Mouse (Mus musculus): ENCODE data around the gene Gstm5. TPM values are rescaled to one million over a fixed set of nuclear protein-coding genes. Genes with fewer than 3 reads are reported as not detected.

Gene Gstm5
- polyA plus RNA-seq, 1 experiment from 2014 or later = 154 TPM

DNA sequence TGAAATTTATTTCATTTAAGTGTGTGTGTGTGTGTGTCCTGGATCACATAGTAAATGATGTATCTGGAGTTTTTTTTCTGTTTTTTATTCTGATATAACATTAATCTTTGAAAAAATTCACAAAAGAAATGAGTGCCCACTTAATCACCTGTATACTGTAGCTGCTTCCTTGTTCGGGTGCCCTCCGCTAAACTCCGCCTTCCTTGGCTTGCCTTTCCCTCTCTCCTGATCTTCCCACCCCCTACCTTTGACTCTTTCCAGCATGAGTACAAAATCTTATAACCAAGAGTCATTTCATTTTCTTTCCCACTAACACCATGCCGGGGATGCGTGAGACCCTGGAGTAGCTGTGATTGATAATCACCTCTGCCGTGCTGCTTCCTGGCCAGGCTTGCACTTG is 36.5 kb downstream of the Gstm5 start:
- no peaks in the 10 kb centered on the region for H3K9me3 ChIP-seq (ENCODE audit: control insufficient read depth, low read length)
- ATAC-seq (replicated peaks; ENCODE audit: low FRiP score) (no peak), DNase-seq (ENCODE audit: low spot score) (no peak)
- H3K36me3 ChIP-seq (ENCODE audit: control insufficient read depth, insufficient read depth, low read length) = no peaks in the 10 kb centered on the region
- no peaks in the 10 kb centered on the region for H3K27me3 ChIP-seq (replicated peaks; ENCODE audit: control insufficient read depth, insufficient read depth, low read length)
- H3K4me3 ChIP-seq (ENCODE audit: low read depth, low read length) = no peak overlapping the region
- WGBS = 72% methylated on average over 6 of the region's 6 CpGs
- H3K4me1 ChIP-seq (replicated peaks; ENCODE audit: control insufficient read depth, insufficient read depth, low read length) = no peaks in the 10 kb centered on the region
- no peak overlapping the region for H3K27ac ChIP-seq (ENCODE audit: low read depth, low read length)
- no peak overlapping the region for H3K9ac ChIP-seq (ENCODE audit: low read depth, low read length)
- no peak overlapping the region for H3K4me2 ChIP-seq

DNA sequence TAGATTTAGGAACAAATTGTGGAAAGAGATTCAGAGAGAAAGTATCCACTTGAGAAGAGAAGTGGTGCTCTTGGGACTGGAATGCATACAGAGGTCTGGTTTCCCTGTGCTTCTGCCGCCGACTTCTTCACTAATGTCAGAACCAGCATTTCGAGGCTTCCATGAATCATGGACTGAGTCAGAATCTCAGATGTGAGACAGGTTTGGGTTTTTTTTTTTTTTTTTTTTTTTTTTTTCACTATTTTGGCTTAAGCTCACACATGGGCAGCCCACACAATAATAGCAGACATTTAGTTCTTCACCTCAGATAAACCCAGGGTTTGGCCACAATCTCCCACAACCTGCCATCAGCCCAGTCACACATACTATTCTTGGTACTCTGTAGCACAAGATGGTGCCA is 39.6 kb downstream of the Gstm5 start:
- Histone ChIP-seq H3K4me1 (replicated peaks; ENCODE audit: control insufficient read depth, insufficient read depth, low read length) (no peaks in the 10 kb centered on the region), H3K36me3 (ENCODE audit: control insufficient read depth, insufficient read depth, low read length) (no peaks in the 10 kb centered on the region), H3K9ac (ENCODE audit: low read depth, low read length) (no peak overlapping the region), H3K4me2 (no peak overlapping the region), H3K4me3 (ENCODE audit: low read depth, low read length) (no peak overlapping the region), H3K9me3 (ENCODE audit: control insufficient read depth, low read length) (no peaks in the 10 kb centered on the region), H3K27ac (ENCODE audit: low read depth, low read length) (no peak overlapping the region), H3K27me3 (replicated peaks; ENCODE audit: control insufficient read depth, insufficient read depth, low read length) (no peaks in the 10 kb centered on the region)
- WGBS = 88% methylated on average over 3 of the region's 3 CpGs
- DNase-seq (ENCODE audit: low spot score) = no peak
- ATAC-seq (replicated peaks; ENCODE audit: low FRiP score) = no peak

DNA sequence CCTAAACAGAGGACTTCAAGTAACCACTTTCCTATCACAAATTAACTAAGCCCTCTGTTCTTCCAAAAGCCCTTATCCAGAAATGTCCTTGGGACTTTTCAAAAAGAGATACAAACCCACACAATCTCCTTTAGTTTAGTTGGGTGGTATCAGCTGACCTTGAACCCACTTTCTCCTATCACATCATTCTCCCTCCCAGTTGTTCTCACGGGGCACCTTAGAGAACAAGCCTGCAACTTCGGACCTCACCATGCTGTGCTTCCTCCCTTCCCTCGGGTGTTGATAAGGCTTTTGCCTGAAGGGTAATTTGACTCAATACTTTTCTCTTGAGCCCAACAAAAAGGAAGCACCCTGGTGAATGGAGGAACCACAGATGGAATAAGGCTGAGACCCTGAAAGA is 40.3 kb downstream of the Gstm5 start:
- ATAC-seq (replicated peaks; ENCODE audit: low FRiP score) (no peak), DNase-seq (ENCODE audit: low spot score) (no peak)
- Histone ChIP-seq H3K27ac (ENCODE audit: low read depth, low read length) (no peak overlapping the region), H3K9ac (ENCODE audit: low read depth, low read length) (no peak overlapping the region), H3K4me2 (no peak overlapping the region), H3K36me3 (ENCODE audit: control insufficient read depth, insufficient read depth, low read length) (no peaks in the 10 kb centered on the region), H3K4me3 (ENCODE audit: low read depth, low read length) (no peak overlapping the region), H3K9me3 (ENCODE audit: control insufficient read depth, low read length) (no peaks in the 10 kb centered on the region), H3K4me1 (replicated peaks; ENCODE audit: control insufficient read depth, insufficient read depth, low read length) (no peaks in the 10 kb centered on the region), H3K27me3 (replicated peaks; ENCODE audit: control insufficient read depth, insufficient read depth, low read length) (no peaks in the 10 kb centered on the region)
- 39% methylated on average over 3 of the region's 3 CpGs for WGBS

DNA sequence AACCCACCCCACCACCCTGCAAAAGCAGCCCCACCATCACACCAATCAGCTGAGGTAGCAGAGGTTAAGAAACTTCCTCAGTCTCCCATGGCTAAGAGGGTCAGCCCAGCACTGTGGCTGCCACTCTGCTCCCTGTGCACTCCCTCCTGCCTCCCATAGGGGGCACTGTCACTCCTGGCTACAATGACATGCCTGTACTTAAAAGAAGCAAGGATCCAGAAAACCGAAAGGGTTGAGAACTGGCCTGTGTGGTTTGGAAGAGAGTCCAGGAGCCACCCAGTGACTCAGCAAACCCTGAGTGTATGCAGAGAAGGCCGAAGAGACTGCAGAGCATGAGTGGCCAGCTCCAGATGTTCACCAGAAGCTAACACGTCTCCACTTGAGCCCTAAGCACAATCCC is 43.8 kb downstream of the Gstm5 start:
- Histone ChIP-seq H3K27ac (ENCODE audit: low read depth, low read length) (no peak overlapping the region), H3K4me2 (no peak overlapping the region), H3K9ac (ENCODE audit: low read depth, low read length) (no peak overlapping the region), H3K27me3 (replicated peaks; ENCODE audit: control insufficient read depth, insufficient read depth, low read length) (no peaks in the 10 kb centered on the region), H3K4me1 (replicated peaks; ENCODE audit: control insufficient read depth, insufficient read depth, low read length) (no peaks in the 10 kb centered on the region), H3K9me3 (ENCODE audit: control insufficient read depth, low read length) (no peaks in the 10 kb centered on the region), H3K4me3 (ENCODE audit: low read depth, low read length) (no peak overlapping the region), H3K36me3 (ENCODE audit: control insufficient read depth, insufficient read depth, low read length) (no peaks in the 10 kb centered on the region)
- 35% methylated on average over 3 of the region's 3 CpGs for WGBS
- DNase-seq (ENCODE audit: low spot score) (no peak), ATAC-seq (replicated peaks; ENCODE audit: low FRiP score) (0 out of 2 replicates have a peak, but pooled peaks have one; percentile 19)

DNA sequence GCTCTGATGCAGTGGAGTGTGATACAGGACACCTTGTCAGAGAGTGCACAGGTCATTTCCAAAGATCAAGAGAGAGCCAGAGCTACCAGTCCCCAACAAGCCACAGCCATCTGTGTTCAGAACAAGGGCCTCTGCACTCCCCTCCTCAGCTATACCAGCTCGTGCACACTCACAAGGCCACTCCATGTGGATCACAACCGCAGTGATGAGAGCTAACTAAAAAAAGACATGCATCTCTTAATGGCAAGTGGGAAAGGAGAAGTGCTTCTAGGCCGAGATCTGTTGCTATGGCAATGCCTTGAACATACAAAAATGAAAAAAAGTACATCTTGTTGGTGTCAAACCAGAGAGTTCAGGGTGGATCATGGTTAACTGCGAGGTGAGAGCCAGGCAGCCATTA is 44.2 kb downstream of the Gstm5 start:
- no peak overlapping the region for H3K27ac ChIP-seq (ENCODE audit: low read depth, low read length)
- no peaks in the 10 kb centered on the region for H3K36me3 ChIP-seq (ENCODE audit: control insufficient read depth, insufficient read depth, low read length)
- no peaks in the 10 kb centered on the region for H3K9me3 ChIP-seq (ENCODE audit: control insufficient read depth, low read length)
- no peak overlapping the region for H3K4me2 ChIP-seq
- no peak overlapping the region for H3K9ac ChIP-seq (ENCODE audit: low read depth, low read length)
- ATAC-seq (replicated peaks; ENCODE audit: low FRiP score) = no peak
- no peaks in the 10 kb centered on the region for H3K4me1 ChIP-seq (replicated peaks; ENCODE audit: control insufficient read depth, insufficient read depth, low read length)
- H3K4me3 ChIP-seq (ENCODE audit: low read depth, low read length) = no peak overlapping the region
- DNase-seq (ENCODE audit: low spot score) = no peak
- H3K27me3 ChIP-seq (replicated peaks; ENCODE audit: control insufficient read depth, insufficient read depth, low read length) = no peaks in the 10 kb centered on the region
- 72% methylated on average over 4 of the region's 4 CpGs for WGBS

DNA sequence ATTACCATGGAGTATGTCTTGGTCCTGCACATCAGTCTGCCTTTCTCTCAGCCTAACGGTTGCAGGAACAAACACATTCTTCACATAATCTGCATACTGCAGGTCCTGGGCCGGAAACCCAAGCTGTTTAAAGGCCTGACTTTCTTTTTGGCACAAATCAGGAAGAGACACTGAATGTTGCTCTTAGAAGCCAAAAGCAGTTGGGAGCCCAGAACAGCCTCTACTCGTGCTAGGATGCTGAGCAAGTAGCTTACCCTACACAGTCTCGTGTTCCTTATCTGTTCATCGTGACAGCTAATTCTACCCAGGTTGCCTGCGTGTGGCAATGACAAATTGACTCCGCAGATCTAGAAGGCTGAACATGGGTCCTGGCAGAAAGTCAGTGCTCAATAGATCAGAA is 44.9 kb downstream of the Gstm5 start:
- no peak overlapping the region for H3K9ac ChIP-seq (ENCODE audit: low read depth, low read length)
- H3K9me3 ChIP-seq (ENCODE audit: control insufficient read depth, low read length) = no peaks in the 10 kb centered on the region
- no peak overlapping the region for H3K4me2 ChIP-seq
- no peak overlapping the region for H3K4me3 ChIP-seq (ENCODE audit: low read depth, low read length)
- DNase-seq (ENCODE audit: low spot score) = no peak
- no peak overlapping the region for H3K27ac ChIP-seq (ENCODE audit: low read depth, low read length)
- no peak for ATAC-seq (replicated peaks; ENCODE audit: low FRiP score)
- 65% methylated on average over 7 of the region's 7 CpGs for WGBS
- H3K4me1 ChIP-seq (replicated peaks; ENCODE audit: control insufficient read depth, insufficient read depth, low read length) = no peaks in the 10 kb centered on the region
- H3K36me3 ChIP-seq (ENCODE audit: control insufficient read depth, insufficient read depth, low read length) = no peaks in the 10 kb centered on the region
- H3K27me3 ChIP-seq (replicated peaks; ENCODE audit: control insufficient read depth, insufficient read depth, low read length) = no peaks in the 10 kb centered on the region

DNA sequence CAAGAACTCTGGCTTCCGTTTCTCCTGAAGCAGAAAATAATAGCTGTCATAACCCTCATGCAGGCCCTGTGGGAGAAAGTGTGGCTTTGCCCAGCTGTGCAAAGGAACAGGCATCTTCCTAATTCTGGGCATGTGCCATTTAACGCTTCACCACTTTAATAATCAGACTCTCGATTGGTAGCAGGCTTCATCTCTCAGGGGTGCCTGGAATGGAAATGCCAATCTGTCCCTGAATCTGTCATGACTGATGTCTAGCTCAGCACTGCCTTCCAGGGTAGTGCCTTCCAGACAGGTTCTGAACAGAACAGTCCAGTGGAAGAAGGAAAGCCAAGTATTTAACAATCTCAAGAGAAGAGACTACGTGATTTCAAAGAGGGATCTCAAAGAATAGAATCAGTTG is 45.6 kb downstream of the Gstm5 start:
- H3K36me3 ChIP-seq (ENCODE audit: control insufficient read depth, insufficient read depth, low read length) = no peaks in the 10 kb centered on the region
- no peak overlapping the region for H3K9ac ChIP-seq (ENCODE audit: low read depth, low read length)
- H3K9me3 ChIP-seq (ENCODE audit: control insufficient read depth, low read length) = no peaks in the 10 kb centered on the region
- no peaks in the 10 kb centered on the region for H3K27me3 ChIP-seq (replicated peaks; ENCODE audit: control insufficient read depth, insufficient read depth, low read length)
- no peak for ATAC-seq (replicated peaks; ENCODE audit: low FRiP score)
- no peak for DNase-seq (ENCODE audit: low spot score)
- no peak overlapping the region for H3K27ac ChIP-seq (ENCODE audit: low read depth, low read length)
- H3K4me2 ChIP-seq = no peak overlapping the region
- H3K4me1 ChIP-seq (replicated peaks; ENCODE audit: control insufficient read depth, insufficient read depth, low read length) = no peaks in the 10 kb centered on the region
- WGBS = 75% methylated on average over 4 of the region's 4 CpGs
- H3K4me3 ChIP-seq (ENCODE audit: low read depth, low read length) = no peak overlapping the region

DNA sequence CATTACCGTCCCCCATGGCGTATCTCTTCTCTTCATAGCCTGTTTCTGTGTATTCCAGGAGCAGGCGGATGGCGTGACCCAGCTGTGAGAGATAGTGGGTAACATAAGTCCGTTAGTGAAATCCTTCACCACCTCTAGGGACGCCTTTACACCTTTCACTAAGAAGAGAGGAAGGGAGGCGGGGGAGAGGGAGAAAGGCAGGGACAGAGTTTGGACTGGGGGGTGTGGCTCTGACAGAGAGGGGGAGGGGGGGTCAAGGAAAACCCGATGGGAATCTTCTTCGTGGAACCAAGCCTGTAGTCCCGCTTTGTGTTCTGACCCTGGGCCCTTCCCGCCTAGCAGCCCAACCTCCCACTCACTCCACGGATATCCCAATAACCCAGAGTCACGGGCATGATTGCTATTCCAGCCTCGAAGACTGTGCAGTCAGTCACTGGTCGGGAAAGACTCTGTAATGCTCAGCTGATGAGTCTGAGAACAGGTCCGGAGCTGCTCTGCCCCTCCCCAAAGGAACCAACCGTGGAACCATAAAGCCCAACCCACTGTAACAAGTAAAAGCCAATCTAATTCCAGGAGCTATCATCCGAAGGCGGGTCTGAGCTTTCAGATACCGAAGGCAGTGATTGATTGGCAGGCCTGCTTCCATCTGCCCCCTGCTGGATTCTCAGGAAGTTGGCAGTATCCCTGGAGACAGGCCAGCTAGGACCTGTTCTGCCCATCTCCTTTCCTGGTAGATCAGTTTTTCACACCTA is 47.8 kb downstream of the Gstm5 start, which contains the start of gene Gstm6:
TSS of gene Gstm6 (minus strand) at position 511 of the 752 bp plus-strand sequence.
- no peak within 1 kb of the TSS for H3K4me3 ChIP-seq (ENCODE audit: low read depth, low read length)
- no peaks in the 10 kb centered on the region for H3K36me3 ChIP-seq (ENCODE audit: control insufficient read depth, insufficient read depth, low read length)
- no peak for DNase-seq (ENCODE audit: low spot score)
- H3K9ac ChIP-seq (ENCODE audit: low read depth, low read length) = no peak within 1 kb of the TSS
- H3K4me1 ChIP-seq (replicated peaks; ENCODE audit: control insufficient read depth, insufficient read depth, low read length) = no peaks in the 10 kb centered on the region
- peak; percentile 34; the same call in 1 of the 2 replicates for ATAC-seq (replicated peaks; ENCODE audit: low FRiP score)
- WGBS = 20% methylated on average over 20 of the region's 20 CpGs
- peak within 1 kb of the TSS; percentile 56 for H3K4me2 ChIP-seq
- no peak within 1 kb of the TSS for H3K27ac ChIP-seq (ENCODE audit: low read depth, low read length)
- H3K27me3 ChIP-seq (replicated peaks; ENCODE audit: control insufficient read depth, insufficient read depth, low read length) = no peaks in the 10 kb centered on the region
- no peaks in the 10 kb centered on the region for H3K9me3 ChIP-seq (ENCODE audit: control insufficient read depth, low read length)

DNA sequence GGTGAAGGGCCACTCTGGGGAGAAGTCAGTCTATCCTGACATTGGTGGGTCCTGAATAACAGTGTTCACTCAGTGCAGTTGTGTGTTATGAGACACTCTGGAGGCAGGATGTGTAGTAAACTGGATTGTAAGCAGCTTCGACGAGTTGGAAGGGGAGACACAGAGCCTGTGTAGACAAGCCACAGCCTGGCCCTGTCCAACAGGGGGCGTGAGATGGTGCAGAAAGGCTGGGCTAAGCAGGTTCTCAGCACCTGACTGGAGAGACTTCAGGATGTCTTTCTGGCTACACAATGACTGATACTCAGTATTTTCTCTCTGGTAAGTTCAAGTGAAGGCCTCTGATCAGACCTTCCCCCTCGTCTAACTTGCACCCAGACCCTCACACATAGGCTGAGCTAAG is 50.1 kb downstream of the Gstm5 start:
- Histone ChIP-seq H3K36me3 (ENCODE audit: control insufficient read depth, insufficient read depth, low read length) (no peaks in the 10 kb centered on the region), H3K4me3 (ENCODE audit: low read depth, low read length) (no peak overlapping the region), H3K9ac (ENCODE audit: low read depth, low read length) (no peak overlapping the region), H3K9me3 (ENCODE audit: control insufficient read depth, low read length) (no peaks in the 10 kb centered on the region), H3K4me2 (no peak overlapping the region), H3K27ac (ENCODE audit: low read depth, low read length) (no peak overlapping the region), H3K27me3 (replicated peaks; ENCODE audit: control insufficient read depth, insufficient read depth, low read length) (no peaks in the 10 kb centered on the region), H3K4me1 (replicated peaks; ENCODE audit: control insufficient read depth, insufficient read depth, low read length) (no peaks in the 10 kb centered on the region)
- no peak for DNase-seq (ENCODE audit: low spot score)
- no peak for ATAC-seq (replicated peaks; ENCODE audit: low FRiP score)
- WGBS = 56% methylated on average over 4 of the region's 4 CpGs
